Mouse (Mus musculus) ovary, postnatal 14 days (tissue): ENCODE data around the gene Lrrn1.

Experiments used
- DNase-seq: peaks from one replicate; pipeline ENCODE4 v3.0.0; 2022; ENCODE audit warnings: low spot score

The Lrrn1 gene

GRCm38 (mm10) chr6:107528877-107529864 lies at the start of gene Lrrn1:
TSS of gene Lrrn1 (plus strand) at chr6:107529768.
- DNase-seq = peak; percentile 15

GRCm38 (mm10) chr6:107494491-107494890 lies 35.1 kb upstream of the Lrrn1 start:
- no peak for DNase-seq

GRCm38 (mm10) chr6:107495830-107496229 lies 33.7 kb upstream of the Lrrn1 start:
- DNase-seq = no peak

GRCm38 (mm10) chr6:107513716-107514115 lies 15.9 kb upstream of the Lrrn1 start:
- no peak for DNase-seq

GRCm38 (mm10) chr6:107523953-107524352 lies 5.6 kb upstream of the Lrrn1 start:
- DNase-seq = no peak

GRCm38 (mm10) chr6:107529911-107530431 lies 403 bp downstream of the Lrrn1 start:
- DNase-seq = peak; percentile 22

GRCm38 (mm10) chr6:107530621-107531285 lies 1.2 kb downstream of the Lrrn1 start:
- no peak for DNase-seq

GRCm38 (mm10) chr6:107531526-107532080 lies 2.0 kb downstream of the Lrrn1 start:
- no peak for DNase-seq

- DNase-seq = no peak
Observed at GRCm38 (mm10) chr6:107534533-107534932, 5.0 kb downstream of the Lrrn1 start.

GRCm38 (mm10) chr6:107536631-107537030 lies 7.1 kb downstream of the Lrrn1 start:
- no peak for DNase-seq

GRCm38 (mm10) chr6:107541222-107541621 lies 11.7 kb downstream of the Lrrn1 start:
- no peak for DNase-seq

GRCm38 (mm10) chr6:107541918-107542317 lies 12.3 kb downstream of the Lrrn1 start:
- DNase-seq = no peak

GRCm38 (mm10) chr6:107546272-107546671 lies 16.7 kb downstream of the Lrrn1 start:
- no peak for DNase-seq

GRCm38 (mm10) chr6:107552511-107552910 lies 22.9 kb downstream of the Lrrn1 start:
- DNase-seq = no peak

- no peak for DNase-seq
Observed at GRCm38 (mm10) chr6:107555364-107555763, 25.8 kb downstream of the Lrrn1 start.

GRCm38 (mm10) chr6:107556996-107557395 lies 27.4 kb downstream of the Lrrn1 start:
- peak; percentile 12 for DNase-seq

- DNase-seq = no peak
Observed at GRCm38 (mm10) chr6:107557806-107558205, 28.2 kb downstream of the Lrrn1 start.

- no peak for DNase-seq
Observed at GRCm38 (mm10) chr6:107562255-107562654, 32.7 kb downstream of the Lrrn1 start.

GRCm38 (mm10) chr6:107566944-107567634 lies 37.5 kb downstream of the Lrrn1 start:
- DNase-seq = no peak

- DNase-seq = no peak
Observed at GRCm38 (mm10) chr6:107574561-107574960, 45.0 kb downstream of the Lrrn1 start.

GRCm38 (mm10) chr6:107575405-107575804 lies 45.8 kb downstream of the Lrrn1 start:
- no peak for DNase-seq

GRCm38 (mm10) chr6:107577309-107577708 lies 47.7 kb downstream of the Lrrn1 start:
- no peak for DNase-seq
